Mouse (Mus musculus) heart, embryonic 10.5 days (tissue): Measurements from ENCODE around the gene Hoxc5. TPM values are rescaled to one million over a fixed set of nuclear protein-coding genes. Genes with fewer than 3 reads are reported as not detected.

Experiments
- DNase-seq: peaks from one replicate; pipeline ENCODE4 v3.0.0-alpha.2; 2017; ENCODE audit warnings: low spot score
- H3K27ac ChIP-seq: fragments of 300-500 bp; sonication (generic); 2 replicates; pipeline ENCODE4 v1.5.1; 2016; ENCODE audit warnings: mild to moderate bottlenecking
- H3K27me3 ChIP-seq: fragments of 300-500 bp; sonication (generic); 2 replicates; pipeline ENCODE4 v1.6.1; 2016; ENCODE audit warnings: mild to moderate bottlenecking; ENCODE audit not compliant: poor library complexity, insufficient read depth, severe bottlenecking
- H3K36me3 ChIP-seq: fragments of 300-500 bp; sonication (generic); 2 replicates; pipeline ENCODE4 v1.6.1; 2016; ENCODE audit warnings: mild to moderate bottlenecking, moderate library complexity
- H3K4me1 ChIP-seq: fragments of 300-500 bp; sonication (generic); 2 replicates; pipeline ENCODE4 v1.6.1; 2016; ENCODE audit warnings: mild to moderate bottlenecking
- H3K4me3 ChIP-seq: fragments of 300-500 bp; sonication (generic); 2 replicates; pipeline ENCODE4 v1.5.1; 2016; ENCODE audit warnings: mild to moderate bottlenecking, moderate library complexity
- H3K9me3 ChIP-seq: fragments of 300-500 bp; sonication (generic); 2 replicates; pipeline ENCODE4 v1.6.1; 2016; ENCODE audit warnings: mild to moderate bottlenecking, moderate library complexity
- WGBS: fragments of 180-500 bp; shearing (Covaris S2); methylation state at CpG from one replicate; pipeline ENCODE4 v1.1.7; 2016; 5-methylcytosine and 5-hydroxymethylcytosine counted together
- polyA plus RNA-seq: library from polyadenylated mRNA; unstranded; fragments of >200 nt; fragmentation: Nextera tagmentation; extraction: Ambion mirVana; gene quantifications from 2 replicates; pipeline ENCODE4 v1.2.1, GENCODE M21; 2016

Gene Hoxc5
- 0.60 and 5.5 TPM in 2 replicates for polyA plus RNA-seq

DNA sequence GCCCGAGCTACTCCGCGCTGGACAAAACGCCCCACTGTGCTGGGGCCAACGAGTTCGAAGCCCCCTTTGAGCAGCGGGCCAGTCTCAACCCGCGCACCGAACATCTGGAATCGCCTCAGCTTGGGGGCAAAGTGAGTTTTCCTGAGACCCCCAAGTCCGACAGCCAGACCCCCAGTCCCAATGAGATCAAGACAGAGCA lies at the start of gene Hoxc5:
Gene Hoxc5, plus strand, starts transcription at position 132 of the 199 bp plus-strand sequence.
- Histone ChIP-seq H3K9me3 (no peaks in the 10 kb centered on the region), H3K27me3 (peaks cover 100% of the 10 kb centered on the region), H3K4me3 (peak within 1 kb of the TSS; percentile 43), H3K4me1 (no peaks in the 10 kb centered on the region; the same call in 1 of the 2 replicates), H3K36me3 (no peaks in the 10 kb centered on the region), H3K27ac (no peak within 1 kb of the TSS)
- 7% methylated on average over 12 of the region's 12 CpGs for WGBS
- no peak for DNase-seq

DNA sequence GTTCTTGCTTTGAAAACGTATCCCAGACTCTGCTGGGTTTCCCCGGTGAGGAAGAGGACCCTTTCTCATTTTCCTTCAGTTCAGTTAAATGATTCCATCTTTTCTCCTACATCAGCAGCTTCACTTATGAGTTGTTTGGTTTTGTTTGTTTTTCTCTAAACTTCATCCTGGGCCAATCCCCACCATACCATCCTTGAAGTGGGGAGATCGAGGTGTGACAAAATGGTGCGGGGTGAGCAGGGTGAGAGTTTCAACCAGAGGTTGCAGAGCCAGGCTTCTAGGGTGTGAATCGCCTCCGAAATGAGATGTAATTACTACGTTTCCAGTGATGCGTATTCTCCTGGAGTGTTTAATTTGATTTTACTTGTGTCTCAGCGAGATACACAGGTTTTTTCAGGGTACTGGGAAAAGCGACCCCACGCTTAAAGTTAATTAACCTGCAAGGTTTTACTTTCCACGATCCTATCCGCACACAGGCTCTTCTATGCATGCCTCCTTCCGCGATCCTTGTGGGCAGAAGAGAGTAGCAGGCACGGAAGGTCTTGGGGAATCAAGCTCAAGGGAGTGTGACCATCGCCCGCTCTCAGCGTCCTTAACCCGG lies 49.2 kb upstream of the Hoxc5 start:
- 2% methylated on average over 20 of the region's 20 CpGs for WGBS
- H3K4me3 ChIP-seq = no peak overlapping the region
- peaks cover 100% of the 10 kb centered on the region for H3K27me3 ChIP-seq
- no peaks in the 10 kb centered on the region for H3K36me3 ChIP-seq
- no peak overlapping the region for H3K27ac ChIP-seq
- no peak for DNase-seq
- H3K9me3 ChIP-seq = no peaks in the 10 kb centered on the region
- peaks cover 15% of the 10 kb centered on the region for H3K4me1 ChIP-seq

DNA sequence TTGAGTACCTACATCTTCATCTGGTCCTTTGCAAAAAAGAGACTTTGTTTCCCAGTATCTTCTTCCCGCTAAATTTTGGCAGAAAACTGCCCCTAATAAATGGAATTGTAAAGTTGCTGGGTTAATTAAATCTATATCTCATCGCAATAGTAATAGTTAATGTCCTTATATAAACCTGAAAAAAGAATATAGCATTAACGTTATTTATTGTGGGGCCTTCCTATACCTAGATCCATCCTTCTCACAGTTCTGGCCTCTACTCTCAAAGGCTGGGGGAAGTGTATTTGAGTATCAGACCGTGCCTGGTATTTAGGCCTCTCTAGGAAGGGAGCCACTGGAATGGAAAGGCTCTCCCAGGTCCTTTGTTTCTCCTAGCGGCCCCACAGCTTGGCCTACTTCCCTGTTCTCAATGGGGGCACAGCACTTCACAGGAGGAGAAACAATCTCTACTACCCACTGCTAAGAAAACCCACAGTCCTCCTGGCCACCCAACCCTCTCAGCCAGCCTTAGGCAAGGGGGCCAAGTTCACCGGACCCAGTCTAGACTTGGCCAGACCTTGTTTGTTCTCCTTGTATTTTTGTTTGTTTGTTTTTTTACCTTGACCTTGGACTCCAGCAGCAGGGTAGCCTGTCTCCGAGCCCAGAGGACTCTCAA lies 48.5 kb upstream of the Hoxc5 start:
- peaks cover 15% of the 10 kb centered on the region for H3K4me1 ChIP-seq
- H3K9me3 ChIP-seq = no peaks in the 10 kb centered on the region
- H3K4me3 ChIP-seq = no peak overlapping the region
- no peaks in the 10 kb centered on the region for H3K36me3 ChIP-seq
- no peak overlapping the region for H3K27ac ChIP-seq
- peaks cover 100% of the 10 kb centered on the region for H3K27me3 ChIP-seq
- no peak for DNase-seq
- 3% methylated on average over 7 of the region's 7 CpGs for WGBS

DNA sequence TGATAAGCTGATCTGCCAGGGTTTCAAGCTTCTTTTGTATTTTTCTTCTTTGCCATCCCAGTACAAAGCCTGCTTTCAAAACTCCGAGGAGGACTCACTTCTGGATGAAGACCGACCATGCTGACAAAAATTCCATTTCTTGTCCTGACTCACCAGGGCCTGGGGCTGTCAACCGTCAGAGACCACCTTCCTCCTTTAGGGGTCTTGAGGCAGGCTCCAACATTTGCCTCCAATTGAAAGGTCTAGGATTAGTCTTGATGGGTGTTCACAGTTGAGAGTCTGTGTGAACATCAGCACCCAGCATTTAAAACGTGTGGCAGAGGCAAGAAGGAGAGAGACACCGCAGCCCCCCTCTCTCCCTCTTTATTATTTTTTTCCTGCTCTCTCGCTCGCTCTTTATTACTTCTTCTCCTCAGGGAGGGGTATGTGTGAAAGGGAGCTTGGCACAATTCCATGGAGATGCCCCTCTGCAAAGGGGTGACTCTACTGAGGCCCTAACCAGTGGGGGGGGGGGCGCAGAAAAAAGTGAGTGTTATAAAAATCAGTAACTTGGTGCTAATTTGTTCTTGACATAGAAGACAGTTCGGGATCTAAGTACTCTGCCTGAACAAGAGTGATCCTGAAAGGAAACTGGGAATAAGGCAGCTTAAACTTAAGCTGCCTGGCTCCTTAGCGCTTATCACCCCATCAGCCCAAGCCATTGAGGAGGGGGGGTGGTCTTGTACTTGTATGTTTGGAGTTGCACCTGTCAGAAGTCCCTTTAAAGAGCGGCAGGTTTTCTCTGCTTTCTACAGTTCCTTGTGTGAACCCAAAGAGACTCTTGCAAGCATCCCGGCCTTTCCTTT lies 47.7 kb upstream of the Hoxc5 start:
- no peak overlapping the region for H3K4me3 ChIP-seq
- 3% methylated on average over 12 of the region's 12 CpGs for WGBS
- H3K27me3 ChIP-seq = peaks cover 100% of the 10 kb centered on the region
- no peaks in the 10 kb centered on the region for H3K9me3 ChIP-seq
- peaks cover 15% of the 10 kb centered on the region for H3K4me1 ChIP-seq
- H3K27ac ChIP-seq = no peak overlapping the region
- H3K36me3 ChIP-seq = no peaks in the 10 kb centered on the region
- DNase-seq = no peak

DNA sequence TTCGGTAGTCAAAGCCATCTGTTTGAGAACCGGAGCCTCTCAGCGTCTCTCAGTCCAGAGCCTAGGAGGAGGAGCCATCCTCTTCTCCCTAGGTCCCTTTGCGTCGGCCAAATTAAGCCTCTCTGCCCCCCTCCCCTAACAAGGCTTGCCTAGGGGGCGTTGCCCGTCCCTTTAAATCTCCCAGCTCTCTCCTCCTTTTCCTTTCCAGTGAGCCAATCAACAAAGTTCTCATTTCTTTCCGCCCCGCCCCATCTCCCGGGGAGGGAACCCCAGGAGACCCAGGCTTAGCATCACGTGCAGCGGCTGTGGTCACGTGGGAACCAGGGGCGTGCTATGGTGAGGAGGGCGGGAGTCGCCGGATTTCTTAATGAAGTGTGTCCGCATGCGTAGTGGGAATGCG lies 46.6 kb upstream of the Hoxc5 start:
- WGBS = under 1% methylated on average over 20 of the region's 20 CpGs
- Histone ChIP-seq H3K27ac (no peak overlapping the region), H3K4me1 (peaks cover 15% of the 10 kb centered on the region), H3K27me3 (peaks cover 100% of the 10 kb centered on the region), H3K36me3 (no peaks in the 10 kb centered on the region), H3K4me3 (peak overlapping the region; percentile 48), H3K9me3 (no peaks in the 10 kb centered on the region)
- no peak for DNase-seq

DNA sequence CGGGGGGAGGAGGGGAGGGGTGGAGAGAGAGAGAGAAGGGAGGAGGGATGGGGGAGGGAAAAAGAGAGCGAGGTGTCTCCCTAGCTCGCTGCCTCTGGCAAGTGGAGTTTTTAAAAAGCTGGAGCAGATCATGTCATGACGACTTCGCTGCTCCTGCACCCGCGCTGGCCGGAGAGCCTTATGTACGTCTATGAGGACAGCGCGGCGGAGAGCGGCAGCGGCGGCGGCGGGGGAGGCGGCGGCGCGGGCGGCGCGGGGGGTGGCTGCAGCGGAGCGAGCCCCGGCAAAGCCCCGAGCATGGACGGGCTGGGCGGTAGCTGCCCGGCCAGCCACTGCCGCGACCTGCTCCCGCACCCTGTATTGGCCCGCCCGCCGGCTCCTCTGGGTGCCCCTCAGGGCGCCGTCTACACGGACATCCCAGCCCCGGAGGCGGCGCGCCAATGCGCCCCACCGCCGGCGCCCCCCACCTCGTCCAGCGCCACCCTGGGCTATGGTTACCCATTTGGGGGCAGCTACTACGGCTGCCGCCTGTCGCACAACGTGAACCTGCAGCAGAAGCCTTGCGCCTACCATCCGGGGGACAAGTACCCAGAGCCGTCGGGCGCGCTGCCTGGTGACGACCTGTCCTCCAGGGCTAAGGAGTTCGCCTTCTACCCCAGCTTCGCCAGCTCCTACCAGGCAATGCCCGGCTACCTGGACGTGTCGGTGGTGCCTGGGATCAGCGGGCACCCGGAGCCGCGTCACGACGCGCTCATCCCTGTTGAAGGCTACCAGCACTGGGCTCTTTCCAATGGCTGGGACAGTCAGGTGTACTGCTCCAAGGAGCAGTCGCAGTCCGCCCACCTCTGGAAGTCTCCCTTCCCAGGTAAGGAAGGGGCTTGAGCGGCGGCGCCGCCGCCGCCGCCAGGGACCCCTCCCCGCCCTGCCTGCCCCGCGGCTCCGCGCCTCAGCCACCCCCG lies 45.9 kb upstream of the Hoxc5 start, which contains the start of gene Hoxc13:
Gene Hoxc13, plus strand, starts transcription at position 51 of the 959 bp plus-strand sequence.
- Histone ChIP-seq H3K9me3 (no peaks in the 10 kb centered on the region), H3K27ac (no peak within 1 kb of the TSS), H3K4me3 (peak within 1 kb of the TSS; percentile 48), H3K4me1 (peaks cover 15% of the 10 kb centered on the region), H3K27me3 (peaks cover 100% of the 10 kb centered on the region), H3K36me3 (no peaks in the 10 kb centered on the region)
- under 1% methylated on average over 87 of the region's 88 CpGs for WGBS
- DNase-seq = no peak

DNA sequence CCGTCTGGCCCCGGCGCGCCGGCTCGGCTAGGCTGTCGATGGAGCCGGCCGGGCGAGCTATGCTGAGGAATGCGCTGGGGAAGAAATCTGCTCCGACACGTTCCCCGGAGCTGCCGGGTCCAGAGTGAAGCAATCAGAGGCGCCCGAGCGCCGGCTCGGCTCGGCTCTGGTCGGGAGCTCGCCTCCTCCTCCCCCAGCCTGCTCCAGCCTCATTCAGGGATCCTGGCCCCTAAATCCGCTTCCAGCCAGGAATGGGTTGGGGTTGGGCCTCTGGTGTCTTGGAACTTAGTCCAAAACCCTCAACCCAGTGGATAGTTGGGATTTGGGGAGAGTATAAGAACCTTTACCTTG lies 45.3 kb upstream of the Hoxc5 start:
- Histone ChIP-seq H3K27ac (no peak overlapping the region), H3K9me3 (no peaks in the 10 kb centered on the region), H3K27me3 (peaks cover 100% of the 10 kb centered on the region), H3K4me1 (peaks cover 15% of the 10 kb centered on the region), H3K36me3 (no peaks in the 10 kb centered on the region), H3K4me3 (peak overlapping the region; percentile 48)
- DNase-seq = no peak
- WGBS = 0% methylated on average over 24 of the region's 24 CpGs

DNA sequence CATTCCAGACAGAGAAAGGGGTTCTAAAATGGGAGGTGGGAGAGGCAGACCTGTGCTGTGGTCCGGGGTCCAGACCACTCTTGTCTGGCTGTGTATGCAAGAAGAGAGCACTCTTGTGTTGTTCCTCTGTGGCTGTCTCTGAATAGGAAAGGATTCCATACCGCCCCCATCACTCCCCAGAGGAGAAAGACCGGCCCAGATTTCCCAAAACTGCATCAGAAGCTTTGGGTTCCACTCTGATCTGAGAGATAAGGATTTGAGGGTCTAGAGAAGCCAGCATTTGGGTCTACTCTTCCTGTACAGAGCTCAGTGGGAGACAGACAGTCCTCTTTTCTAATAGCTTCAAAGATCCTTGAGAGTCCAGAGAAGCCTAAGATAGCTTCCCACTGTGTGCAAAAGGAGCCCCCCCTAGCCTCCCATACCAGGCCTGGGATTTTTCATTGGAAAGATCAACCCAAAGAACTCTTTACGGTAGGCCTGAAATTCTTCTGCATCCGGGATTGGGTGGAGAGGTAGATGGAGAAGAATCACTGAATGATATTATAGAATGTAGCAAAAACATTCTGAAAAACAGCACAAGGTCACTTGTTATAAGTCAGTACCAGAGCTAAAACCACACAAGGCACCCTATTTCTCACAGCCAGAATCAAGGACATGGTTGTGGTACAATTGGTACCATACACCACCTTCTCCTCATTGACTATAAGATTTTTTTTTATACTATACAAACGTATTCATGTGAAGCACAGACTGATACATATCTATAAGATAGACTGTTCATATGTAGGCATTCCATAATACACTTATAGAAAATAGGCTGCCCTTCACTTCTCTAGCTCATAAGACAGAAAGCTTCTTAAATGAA lies 44.4 kb upstream of the Hoxc5 start:
- no peak overlapping the region for H3K27ac ChIP-seq
- peaks cover 100% of the 10 kb centered on the region for H3K27me3 ChIP-seq
- H3K4me3 ChIP-seq = no peak overlapping the region
- H3K9me3 ChIP-seq = no peaks in the 10 kb centered on the region
- H3K36me3 ChIP-seq = no peaks in the 10 kb centered on the region
- no peak for DNase-seq
- H3K4me1 ChIP-seq = peaks cover 15% of the 10 kb centered on the region
- WGBS = 13% methylated on average over 6 of the region's 6 CpGs

DNA sequence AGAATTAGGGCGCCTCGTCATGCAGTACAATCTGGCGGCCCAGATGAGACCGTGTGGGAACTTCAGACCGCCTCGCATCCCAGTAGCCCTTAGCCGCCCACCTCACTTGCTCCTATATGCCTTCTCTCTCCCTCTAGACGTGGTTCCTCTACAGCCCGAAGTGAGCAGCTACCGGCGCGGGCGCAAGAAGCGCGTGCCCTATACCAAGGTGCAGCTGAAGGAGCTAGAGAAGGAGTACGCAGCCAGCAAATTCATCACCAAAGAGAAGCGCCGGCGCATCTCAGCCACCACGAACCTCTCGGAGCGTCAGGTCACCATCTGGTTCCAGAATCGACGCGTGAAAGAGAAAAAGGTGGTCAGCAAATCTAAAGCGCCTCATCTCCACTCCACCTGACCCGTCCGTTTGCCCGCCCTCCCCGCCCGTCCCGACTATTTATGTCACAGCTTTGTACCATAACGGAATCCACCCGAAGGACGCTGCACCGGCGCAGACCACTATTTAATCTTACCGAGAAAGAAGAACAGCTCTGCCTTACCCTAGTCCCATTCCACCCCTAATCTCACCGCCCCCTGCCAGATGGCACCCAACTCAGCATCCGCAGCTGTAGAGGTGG lies 40.1 kb upstream of the Hoxc5 start:
- Histone ChIP-seq H3K4me1 (0 out of 2 replicates have a peak, but pooled peaks cover 3% of the 10 kb centered on the region), H3K4me3 (no peak overlapping the region), H3K36me3 (no peaks in the 10 kb centered on the region), H3K27me3 (peaks cover 100% of the 10 kb centered on the region), H3K27ac (no peak overlapping the region), H3K9me3 (no peaks in the 10 kb centered on the region)
- WGBS = 1% methylated on average over 40 of the region's 40 CpGs
- no peak for DNase-seq

DNA sequence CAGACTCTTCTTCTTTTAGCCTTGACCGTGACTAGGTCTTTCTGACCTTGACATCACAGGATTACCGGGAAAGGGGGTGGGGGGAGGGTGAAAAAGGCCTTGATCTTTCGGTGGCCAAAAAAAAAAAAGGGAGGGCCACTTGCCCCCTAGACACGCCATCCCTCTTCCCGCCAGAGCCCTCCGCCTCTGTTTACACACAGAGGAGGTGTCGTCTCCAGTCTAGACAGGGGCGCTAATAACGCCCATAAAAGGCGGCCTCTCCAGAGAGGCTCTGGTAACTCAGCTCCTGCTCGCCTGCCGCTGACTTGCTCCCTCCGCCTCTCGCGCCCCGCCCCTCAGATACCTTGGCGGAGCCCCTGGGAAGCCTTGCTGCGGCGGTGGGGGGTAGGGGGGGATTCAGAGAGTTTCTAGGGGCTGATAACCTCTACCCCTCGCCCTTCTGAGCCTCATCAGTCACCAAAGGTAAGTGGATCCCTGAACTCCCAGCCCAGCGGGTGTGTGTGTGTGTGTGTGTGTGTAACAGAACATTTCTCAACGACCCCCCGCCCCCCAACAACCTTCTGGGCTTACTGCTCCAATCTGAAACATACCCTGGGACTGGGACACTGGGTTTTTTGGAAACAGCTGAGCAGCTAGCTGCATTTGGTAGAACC lies 35.4 kb upstream of the Hoxc5 start:
- Histone ChIP-seq H3K27ac (no peak overlapping the region), H3K4me3 (no peak overlapping the region), H3K36me3 (no peaks in the 10 kb centered on the region), H3K9me3 (no peaks in the 10 kb centered on the region), H3K27me3 (peaks cover 100% of the 10 kb centered on the region), H3K4me1 (0 out of 2 replicates have a peak, but pooled peaks cover 3% of the 10 kb centered on the region)
- under 1% methylated on average over 23 of the region's 23 CpGs for WGBS
- peak; percentile 74 for DNase-seq

DNA sequence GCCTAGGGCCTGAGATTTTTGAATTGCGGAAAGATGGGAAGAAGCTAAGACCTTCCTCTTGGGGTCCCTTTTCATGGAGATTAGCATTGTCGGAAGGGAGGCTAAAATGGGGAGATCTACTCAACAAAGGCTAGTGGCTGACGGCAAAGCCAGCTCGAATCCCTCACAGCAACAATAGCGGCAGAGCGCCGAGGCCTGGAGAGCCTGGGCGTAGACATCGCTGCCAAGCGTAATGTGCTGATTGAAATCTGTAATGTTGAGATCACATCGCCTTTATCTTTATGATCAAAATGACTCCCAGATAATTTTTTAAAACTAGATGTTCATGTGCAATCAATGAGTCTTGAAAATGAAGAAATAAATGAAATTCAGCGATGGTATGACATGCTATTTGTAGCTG lies 32.8 kb upstream of the Hoxc5 start:
- WGBS = under 1% methylated on average over 12 of the region's 12 CpGs
- DNase-seq = no peak
- Histone ChIP-seq H3K27ac (no peak overlapping the region), H3K36me3 (no peaks in the 10 kb centered on the region), H3K4me3 (no peak overlapping the region), H3K27me3 (peaks cover 100% of the 10 kb centered on the region), H3K9me3 (no peaks in the 10 kb centered on the region), H3K4me1 (0 out of 2 replicates have a peak, but pooled peaks cover 3% of the 10 kb centered on the region)
